Mouse (Mus musculus) E14TG2a.4 (cell line): ENCODE results near the gene Pbld1.

Source experiments
- H3K27me3 ChIP-seq: 2 replicates; pipeline ENCODE4 v1.6.1; 2014; ENCODE audit warnings: low read length, control low read depth; ENCODE audit not compliant: insufficient read depth
- H3K36me3 ChIP-seq: 2 replicates; pipeline ENCODE4 v1.6.1; 2014; ENCODE audit warnings: low read length, control low read depth; ENCODE audit not compliant: insufficient read depth
- H3K4me1 ChIP-seq: replicated peaks from 2 replicates; pipeline ENCODE4 v1.6.1; 2014; ENCODE audit warnings: low read depth, low read length, control low read depth
- H3K4me3 ChIP-seq: replicated peaks from 2 replicates; pipeline ENCODE4 v1.5.1; 2014; ENCODE audit warnings: mild to moderate bottlenecking, low read length
- H3K9me3 ChIP-seq: 2 replicates; pipeline ENCODE4 v1.6.1; 2014; ENCODE audit warnings: low read length, control low read depth
- CTCF ChIP-seq: conservative IDR thresholded peaks from 2 replicates; pipeline ENCODE4 v1.5.1; 2014; ENCODE audit warnings: low read length
- NANOG ChIP-seq: IDR thresholded peaks from 2 replicates; pipeline ENCODE4 v1.6.1; 2014; ENCODE audit warnings: borderline replicate concordance, low read length, mixed read lengths
- POU5F1 ChIP-seq: IDR thresholded peaks from 2 replicates; pipeline ENCODE4 v1.6.1; 2014; ENCODE audit warnings: low read length, borderline replicate concordance

Gene Pbld1

DNA sequence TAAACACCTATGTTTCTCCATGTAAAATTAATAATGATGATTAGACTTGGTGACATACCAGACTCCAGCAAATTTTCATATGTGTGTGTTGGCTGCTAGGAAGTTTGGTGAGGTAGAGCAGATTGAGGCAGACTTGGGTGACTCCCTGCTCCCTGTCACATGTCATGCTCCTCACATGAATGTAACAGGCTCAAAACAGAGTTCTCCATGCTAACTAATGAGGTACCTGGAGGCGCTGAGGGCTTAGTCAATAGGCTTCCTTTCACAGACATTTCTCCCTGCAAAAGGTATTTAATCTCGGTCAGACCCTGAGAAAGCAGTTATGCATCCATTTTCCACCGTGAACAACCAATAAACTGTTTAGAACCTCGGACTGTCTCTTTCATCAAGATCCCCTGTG, 31.6 kb upstream of the Pbld1 start:
- Histone ChIP-seq H3K27me3 (no peaks in the 10 kb centered on the region), H3K4me1 (peaks cover 36% of the 10 kb centered on the region)
- TF ChIP-seq POU5F1 (no peak), NANOG (no peak), CTCF (no peak)

DNA sequence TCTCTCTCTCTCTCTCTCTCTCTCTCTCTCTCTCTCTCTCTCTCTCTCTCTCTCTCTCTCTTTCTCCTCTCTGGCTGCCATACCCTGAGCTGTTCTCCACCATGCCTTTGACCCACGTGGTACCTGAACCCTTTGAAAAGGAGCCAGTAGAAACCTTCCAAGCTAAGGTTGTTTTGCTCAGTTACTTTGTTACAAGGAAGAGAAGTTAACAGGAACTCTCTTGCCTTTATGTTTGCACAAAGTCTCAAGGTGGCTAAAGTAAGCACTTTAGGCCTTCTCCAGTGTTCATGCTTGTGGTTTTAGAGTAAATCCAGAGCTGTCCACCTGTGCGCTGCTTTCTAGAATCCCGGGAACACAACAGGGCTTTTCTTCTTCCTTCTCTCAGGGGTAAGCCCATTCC, 27.7 kb upstream of the Pbld1 start:
- Histone ChIP-seq H3K27me3 (no peaks in the 10 kb centered on the region; the same call in 1 of the 2 replicates), H3K36me3 (no peaks in the 10 kb centered on the region)
- TF ChIP-seq NANOG (no peak), POU5F1 (no peak), CTCF (no peak)

More for the DNA sequence above, 31.6 kb upstream of the Pbld1 start:
- H3K4me3 ChIP-seq, result no peak overlapping the region
- H3K36me3 ChIP-seq, result peaks cover 3% of the 10 kb centered on the region; the same call in 1 of the 2 replicates
- H3K9me3 ChIP-seq, result no peaks in the 10 kb centered on the region

DNA sequence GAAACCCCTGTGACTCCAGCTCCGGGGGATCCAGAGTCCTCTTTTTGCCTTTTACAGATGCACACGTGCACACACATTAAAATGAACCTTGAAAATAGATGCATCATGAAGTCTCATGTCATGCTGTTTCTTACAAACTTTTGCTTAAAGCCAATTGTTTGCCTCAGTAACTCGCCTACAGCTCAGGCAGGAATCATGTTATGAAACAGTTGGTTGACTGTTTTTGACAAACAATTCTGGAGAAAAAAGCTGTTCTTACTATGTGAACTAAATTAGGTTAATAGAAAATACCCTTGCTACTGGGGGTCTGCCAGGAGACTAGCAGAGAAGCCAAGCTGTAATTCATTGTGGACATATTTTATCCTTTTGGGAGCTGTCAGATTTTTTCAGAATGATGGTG, 27.0 kb upstream of the Pbld1 start:
- H3K27me3 ChIP-seq, result peaks cover 3% of the 10 kb centered on the region
- no peaks in the 10 kb centered on the region for H3K9me3 ChIP-seq
- H3K4me3 ChIP-seq, result no peak overlapping the region
- TF ChIP-seq NANOG (no peak), POU5F1 (no peak), CTCF (no peak)
- peaks cover 10% of the 10 kb centered on the region for H3K4me1 ChIP-seq
- no peaks in the 10 kb centered on the region for H3K36me3 ChIP-seq

More for the DNA sequence above, 27.7 kb upstream of the Pbld1 start:
- no peak overlapping the region for H3K4me3 ChIP-seq
- peaks cover 12% of the 10 kb centered on the region for H3K4me1 ChIP-seq
- no peaks in the 10 kb centered on the region for H3K9me3 ChIP-seq

DNA sequence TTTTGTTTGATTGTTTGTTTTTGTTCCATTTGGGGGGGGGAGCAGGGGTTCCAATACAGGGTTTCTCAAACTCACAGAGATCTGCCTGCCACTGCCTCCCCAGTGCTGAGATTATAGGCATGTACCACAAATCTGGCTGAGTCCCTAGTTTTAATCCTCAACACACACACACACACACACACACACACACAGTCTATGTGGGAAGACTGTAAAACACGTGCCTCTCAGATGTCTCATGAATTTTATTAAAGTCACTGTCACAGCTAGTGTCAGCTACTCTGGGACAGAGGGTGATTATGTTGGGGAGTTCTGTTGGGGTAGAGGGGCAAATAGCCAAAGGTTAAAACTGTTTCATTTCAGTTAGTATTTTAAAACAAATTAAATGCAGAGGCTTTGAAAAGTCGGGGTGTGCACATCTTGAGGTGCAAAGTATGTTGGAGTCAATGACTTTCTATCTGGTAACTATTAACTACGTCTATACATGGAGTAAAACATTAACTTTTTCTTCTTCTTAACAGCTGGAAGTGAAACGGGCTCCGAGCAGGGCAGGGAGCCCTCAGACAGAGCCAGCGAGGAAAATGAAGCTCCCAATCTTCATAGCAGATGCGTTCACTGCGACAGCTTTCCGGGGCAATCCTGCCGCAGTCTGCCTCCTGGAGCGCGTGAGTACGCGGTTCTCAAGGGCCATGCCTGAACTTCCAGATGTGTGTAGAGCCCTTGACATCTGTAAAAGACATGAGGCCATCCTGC, 21.2 kb upstream of the Pbld1 start:
- TF ChIP-seq POU5F1 (no peak), CTCF (no peak), NANOG (no peak)
- 0 out of 2 replicates have a peak, but pooled peaks cover 3% of the 10 kb centered on the region for H3K4me1 ChIP-seq
- no peaks in the 10 kb centered on the region for H3K36me3 ChIP-seq
- H3K4me3 ChIP-seq, result peak overlapping the region; percentile 57
- no peaks in the 10 kb centered on the region for H3K9me3 ChIP-seq
- peaks cover 9% of the 10 kb centered on the region for H3K27me3 ChIP-seq

DNA sequence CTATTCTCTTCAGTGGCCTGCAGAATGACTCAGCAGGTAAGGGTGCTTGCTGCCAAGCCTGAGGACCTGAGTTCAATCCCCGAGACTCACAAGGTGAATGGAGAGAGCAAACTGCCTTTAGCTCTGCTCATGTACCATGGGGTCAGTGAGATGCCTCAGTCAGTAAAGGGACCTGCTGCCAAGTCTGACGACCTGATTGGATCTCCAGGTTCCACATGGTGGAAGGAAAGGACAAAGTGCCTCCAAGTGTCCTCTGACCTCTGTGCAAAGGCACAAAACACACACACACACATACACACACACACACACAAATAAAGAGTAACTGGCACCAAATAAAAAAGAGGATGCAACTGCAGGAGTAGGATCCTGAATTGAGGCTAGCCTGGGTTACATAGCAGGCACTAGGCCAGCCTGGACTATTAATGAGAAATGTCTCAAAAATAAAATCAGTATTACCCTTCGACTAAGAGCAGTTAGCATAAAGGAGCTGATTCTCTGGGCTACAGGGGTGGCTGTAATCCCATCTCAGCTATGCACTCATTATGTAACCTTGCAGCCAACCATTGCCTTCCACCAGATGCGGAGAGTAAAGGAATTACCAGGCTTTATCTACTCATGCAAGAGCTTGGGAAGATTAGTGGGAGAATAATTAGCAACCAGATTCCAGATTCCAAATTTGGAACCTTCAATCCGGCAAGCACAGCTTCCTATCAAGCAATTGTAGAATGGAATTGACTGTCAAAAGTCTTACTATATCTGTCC, 19.9 kb upstream of the Pbld1 start:
- Histone ChIP-seq H3K36me3 (no peaks in the 10 kb centered on the region), H3K4me1 (0 out of 2 replicates have a peak, but pooled peaks cover 3% of the 10 kb centered on the region), H3K9me3 (no peaks in the 10 kb centered on the region), H3K4me3 (no peak overlapping the region), H3K27me3 (peaks cover 9% of the 10 kb centered on the region)
- TF ChIP-seq NANOG, result no peak
- no peak for TF ChIP-seq CTCF

DNA sequence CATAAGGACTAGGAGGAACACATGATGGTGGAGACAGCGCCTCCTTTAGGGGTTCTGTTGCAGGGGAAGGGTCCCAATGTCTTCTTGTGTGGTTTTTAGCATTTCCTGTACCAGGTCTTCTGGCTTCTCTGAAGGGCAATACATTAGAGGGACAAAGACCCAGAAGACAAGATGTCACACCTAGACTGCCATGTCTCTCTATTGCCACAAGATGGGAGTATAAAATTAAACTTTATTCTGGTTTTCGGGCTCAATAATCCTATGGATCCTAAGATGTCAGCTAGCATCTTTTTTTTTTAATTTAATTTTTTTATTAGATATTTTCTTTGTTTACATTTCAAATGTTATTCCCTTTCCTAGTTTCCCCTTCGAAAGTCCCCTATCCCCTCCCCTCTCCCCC, 16.8 kb upstream of the Pbld1 start:
- Histone ChIP-seq H3K9me3 (no peaks in the 10 kb centered on the region), H3K4me1 (peaks cover 6% of the 10 kb centered on the region; the same call in 1 of the 2 replicates), H3K27me3 (peaks cover 4% of the 10 kb centered on the region), H3K4me3 (no peak overlapping the region), H3K36me3 (no peaks in the 10 kb centered on the region)
- TF ChIP-seq NANOG, result no peak
- TF ChIP-seq CTCF, result peak; percentile 47

DNA sequence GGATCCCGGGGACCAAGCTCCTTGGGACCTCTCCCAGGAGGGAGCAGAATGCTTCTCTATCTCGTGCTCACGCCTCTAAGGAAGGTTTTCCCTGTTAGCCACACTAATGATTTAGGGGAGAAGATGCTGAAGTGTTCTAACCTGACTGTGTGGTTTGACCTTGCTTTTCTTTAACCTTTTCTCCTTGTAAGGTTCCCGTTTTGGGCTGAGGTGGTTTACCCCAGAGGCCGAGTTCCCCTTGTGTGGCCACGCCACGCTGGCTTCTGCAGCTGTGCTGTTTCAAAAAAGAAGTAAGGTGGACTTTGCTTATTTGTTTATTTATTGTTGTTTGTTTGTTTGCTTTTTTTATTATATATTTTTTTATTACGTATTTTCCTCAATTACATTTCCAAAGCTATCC, 12.2 kb upstream of the Pbld1 start:
- Histone ChIP-seq H3K4me1 (peaks cover 43% of the 10 kb centered on the region), H3K27me3 (no peaks in the 10 kb centered on the region), H3K9me3 (no peaks in the 10 kb centered on the region), H3K36me3 (no peaks in the 10 kb centered on the region), H3K4me3 (no peak overlapping the region)
- TF ChIP-seq NANOG (no peak), CTCF (no peak), POU5F1 (no peak)

DNA sequence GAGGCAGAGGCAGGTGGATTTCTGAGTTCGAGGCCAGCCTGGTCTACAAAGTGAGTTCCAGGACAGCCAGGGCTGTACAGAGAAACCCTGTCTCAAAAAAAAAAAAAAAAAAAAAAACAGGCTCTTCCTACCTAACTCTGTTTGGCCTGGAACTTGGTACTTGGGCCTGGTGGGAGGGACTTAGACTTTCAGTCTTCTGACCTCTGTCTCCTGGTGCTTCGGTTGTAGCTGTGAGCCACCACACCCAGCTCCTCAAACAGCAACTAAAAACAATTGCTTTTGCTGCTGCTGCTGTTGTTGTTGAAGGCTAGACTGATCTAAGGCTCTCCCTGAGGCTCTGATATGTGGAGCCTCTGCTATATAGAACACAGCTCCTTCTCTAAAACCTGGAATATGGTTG, 10.9 kb upstream of the Pbld1 start:
- H3K9me3 ChIP-seq, result no peaks in the 10 kb centered on the region
- H3K27me3 ChIP-seq, result no peaks in the 10 kb centered on the region
- peaks cover 56% of the 10 kb centered on the region for H3K4me1 ChIP-seq
- H3K36me3 ChIP-seq, result no peaks in the 10 kb centered on the region
- H3K4me3 ChIP-seq, result no peak overlapping the region
- TF ChIP-seq NANOG (no peak), POU5F1 (no peak), CTCF (no peak)

DNA sequence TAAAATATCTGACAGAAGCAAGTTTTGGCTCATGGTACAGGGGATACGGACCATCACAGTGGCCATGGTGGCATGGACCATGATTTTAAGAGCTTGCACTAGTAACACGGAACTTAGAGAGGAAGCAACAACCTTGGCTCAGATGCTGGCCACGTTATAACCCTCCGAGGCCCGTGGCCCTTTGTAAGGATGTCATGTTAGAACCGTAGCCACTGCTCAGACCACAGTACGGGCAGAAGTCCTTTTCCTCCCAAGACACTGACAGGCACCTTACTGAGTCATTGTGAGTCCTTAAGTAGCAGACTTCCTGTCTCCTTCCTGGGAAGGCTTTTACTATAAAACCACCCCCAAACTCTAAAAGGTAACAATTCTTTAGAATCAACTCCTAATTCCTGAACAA, 8.7 kb upstream of the Pbld1 start:
- no peaks in the 10 kb centered on the region for H3K27me3 ChIP-seq
- H3K4me3 ChIP-seq, result no peak overlapping the region
- H3K9me3 ChIP-seq, result 0 out of 2 replicates have a peak, but pooled peaks cover 3% of the 10 kb centered on the region
- H3K4me1 ChIP-seq, result peaks cover 69% of the 10 kb centered on the region
- TF ChIP-seq POU5F1 (no peak), CTCF (no peak), NANOG (no peak)
- no peaks in the 10 kb centered on the region for H3K36me3 ChIP-seq
